Mouse (Mus musculus) layer of hippocampus, postnatal 25 days (tissue): ENCODE measurements around the gene Fam133b. TPM values are rescaled to one million over a fixed set of nuclear protein-coding genes. Genes with fewer than 3 reads are reported as not detected.
"Not testable (repeated sequence)": the region's sequence is repeated elsewhere in the genome, so short reads cannot be mapped to it uniquely, and the experiment has no call there.

Experiments used
- DNase-seq, 2 experiments: peaks; one replicate each; pipeline ENCODE4 v3.0.0; 2022; ENCODE audit warnings: mixed read lengths in 2 of 2, low spot score in 1 of 2; ENCODE audit errors: extremely low spot score in 1 of 2
- total RNA-seq, 2 experiments: library from RNA; stranded (reverse); gene quantifications; 2 replicates each; pipeline ENCODE4 v1.2.3; 2021

The Fam133b gene
- total RNA-seq, 2 experiments from 2014 or later = 37.5 to 46.2 TPM

DNA sequence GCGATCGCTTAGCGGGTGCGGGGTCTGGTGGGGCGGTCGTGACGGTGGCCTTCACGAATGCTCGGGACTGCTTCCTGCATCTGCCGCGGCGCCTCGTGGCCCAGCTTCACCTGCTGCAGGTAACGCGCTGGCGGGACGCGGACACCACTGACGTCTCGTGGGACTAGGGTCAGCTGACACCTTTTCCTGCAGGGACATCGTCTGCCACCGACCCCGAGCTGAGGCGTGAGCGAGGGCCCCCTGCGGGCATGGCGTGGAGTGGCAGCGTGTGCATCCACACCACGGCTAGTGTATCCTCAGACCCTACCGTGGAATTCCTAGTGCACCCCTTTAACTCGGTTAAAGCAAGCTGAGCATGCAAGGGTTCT is 52.8 kb downstream of the Fam133b start, which contains the start of gene Rbm48:
TSS of gene Rbm48 (minus strand) at position 187 of the 368 bp plus-strand sequence.
- peak; percentile 73 to 76 for DNase-seq

DNA sequence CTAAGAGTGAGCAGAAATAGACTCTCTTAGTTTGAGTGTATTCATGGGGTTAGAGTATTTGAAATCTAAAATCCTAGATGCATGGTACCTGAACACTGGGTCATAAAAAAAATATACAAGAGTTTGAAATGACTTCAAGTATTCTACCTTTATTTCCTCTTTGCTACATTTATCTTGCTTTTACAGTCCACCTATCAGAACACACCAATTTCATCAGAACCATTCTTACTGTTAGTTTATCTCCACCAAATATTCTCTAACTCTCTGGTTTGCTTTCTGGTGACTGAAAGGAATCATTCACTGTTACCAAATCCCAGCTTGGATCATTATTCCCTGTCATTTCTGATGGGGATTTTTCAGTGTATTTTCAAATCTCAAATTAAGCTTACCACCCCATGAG is 53.5 kb downstream of the Fam133b start:
- no peak for DNase-seq

DNA sequence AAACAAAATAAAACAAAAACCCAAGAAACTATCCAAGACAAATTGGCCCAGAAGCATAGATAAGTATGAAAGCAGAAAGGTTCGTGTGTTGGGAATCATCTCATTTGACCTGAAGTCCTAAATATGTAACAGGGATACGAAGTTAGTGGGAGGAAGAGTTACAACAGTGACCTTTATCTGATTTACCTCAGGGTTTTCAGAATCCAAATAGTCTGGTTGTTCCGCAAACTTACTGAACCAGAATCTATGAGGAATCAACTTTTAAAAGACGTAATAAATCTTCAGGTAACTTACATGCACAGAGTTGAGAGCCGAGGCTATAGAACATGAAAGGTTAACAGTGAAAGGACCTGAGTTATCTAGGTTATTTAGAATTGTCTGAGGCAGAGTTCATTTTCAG is 55.1 kb downstream of the Fam133b start:
- DNase-seq = no peak

DNA sequence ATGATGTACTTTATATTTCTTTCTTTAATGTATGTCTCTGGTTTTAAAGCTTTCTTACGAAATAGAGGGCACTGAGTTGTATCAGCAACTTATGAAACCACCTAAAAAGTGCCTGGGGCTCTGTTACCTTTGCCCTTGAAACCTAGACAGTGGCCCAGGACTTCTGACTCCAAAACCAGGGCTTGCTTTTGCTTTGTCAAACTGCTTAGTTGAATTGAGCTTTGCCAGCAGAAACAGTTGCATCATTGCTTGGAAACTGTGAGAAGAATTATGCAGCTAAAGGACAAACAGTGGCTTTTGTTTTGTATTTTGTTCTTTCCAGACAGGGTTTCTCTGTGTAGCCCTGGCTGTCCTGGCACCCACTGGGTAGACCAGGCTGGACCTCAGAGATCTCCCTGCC is 56.7 kb downstream of the Fam133b start:
- no peak for DNase-seq

DNA sequence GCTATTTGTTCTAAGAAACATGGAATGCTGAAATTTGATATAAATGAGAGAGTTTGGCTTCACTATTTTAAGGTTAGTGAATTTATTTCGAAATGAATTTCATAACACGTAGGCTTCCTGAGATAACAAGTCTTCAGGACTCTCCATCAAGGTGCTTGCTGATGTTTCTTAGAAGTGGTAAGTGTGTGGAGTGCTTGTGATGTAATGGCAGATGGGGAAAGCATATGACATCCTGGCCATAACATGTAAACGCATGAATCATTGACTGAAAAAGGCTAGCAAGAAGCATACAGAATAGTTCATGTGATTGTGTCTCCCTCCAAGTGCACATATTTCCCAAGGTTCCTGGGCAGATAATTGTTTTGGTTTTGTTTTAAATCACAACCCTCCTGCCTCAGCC is 57.2 kb downstream of the Fam133b start:
- DNase-seq = no peak

DNA sequence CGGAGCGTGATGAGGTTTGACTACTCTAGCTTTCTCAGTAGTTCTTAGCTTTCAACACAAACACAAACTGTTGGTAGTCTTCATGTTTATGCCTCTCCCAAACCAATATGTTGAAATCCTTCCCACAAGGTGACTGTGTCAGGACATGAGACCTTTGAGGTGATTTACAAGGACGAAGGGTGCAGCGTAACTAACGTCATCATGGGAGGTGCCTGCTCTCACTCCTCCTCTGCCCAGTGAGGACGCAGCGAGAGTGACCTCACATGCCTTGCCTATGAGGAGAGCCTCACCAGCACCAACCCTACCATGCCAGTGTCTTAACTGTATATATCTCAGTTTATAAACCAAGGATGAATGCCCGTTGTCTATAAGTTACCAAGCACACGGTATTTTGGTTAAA is 63.5 kb downstream of the Fam133b start:
- no peak for DNase-seq

DNA sequence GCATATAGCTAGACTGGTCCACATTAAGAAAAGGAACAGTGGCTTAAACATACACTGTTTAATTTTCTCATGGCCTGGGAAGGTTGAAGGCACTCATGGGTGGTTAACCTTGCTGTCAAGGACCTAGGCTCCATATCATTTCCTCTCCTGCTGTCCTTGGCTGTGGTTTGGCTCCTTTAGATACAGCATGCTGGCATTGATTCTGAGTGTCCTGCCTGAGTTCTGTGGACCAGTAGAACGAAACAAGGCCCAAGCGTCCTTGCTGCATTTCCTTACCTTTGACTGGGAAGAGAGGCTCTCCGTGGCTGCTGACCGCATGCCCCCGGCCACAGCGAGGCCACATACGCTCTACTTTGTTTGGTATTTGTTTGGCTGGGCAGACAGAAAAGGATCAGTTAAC is 65.6 kb downstream of the Fam133b start:
- DNase-seq = no peak

DNA sequence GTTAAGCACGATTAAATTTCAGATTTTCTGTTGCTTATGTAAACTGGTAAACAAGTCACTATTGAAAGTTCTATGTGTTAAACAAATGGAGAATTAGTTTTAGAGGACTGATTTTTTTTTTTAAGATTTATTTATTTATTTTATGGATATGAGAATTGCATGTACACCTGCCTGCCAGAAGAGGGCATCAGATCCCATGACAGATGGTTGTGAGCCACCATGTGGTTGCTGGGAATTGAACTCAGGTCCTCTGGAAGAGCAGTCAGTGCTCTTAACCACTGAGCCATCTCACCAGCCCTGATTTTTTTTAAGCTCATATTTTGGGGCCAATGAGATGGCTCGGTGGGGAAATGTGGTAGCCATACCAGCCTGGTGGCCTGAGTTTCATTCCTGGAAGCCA is 68.2 kb downstream of the Fam133b start:
- not testable (repeated sequence) for DNase-seq

Other genes with a start within 250 kb of the Fam133b start
- 1 to 10 TPM; 2.8 to 5.1 TPM for gene Cdk6, start 202.3 kb upstream of the Fam133b start, total RNA-seq
- 1 to 10 TPM; 2.5 to 7.3 TPM for gene 1700109H08Rik, start 27.7 kb downstream of the Fam133b start, total RNA-seq
- 10 to 100 TPM; 22.9 to 24.7 TPM for gene Pex1, start 52.2 kb downstream of the Fam133b start, total RNA-seq
- gene Rbm48, start 52.8 kb downstream of the Fam133b start, total RNA-seq = 1 to 10 TPM; 9.6 to 9.9 TPM
- not detected for gene Tmbim7, start 107.3 kb downstream of the Fam133b start, total RNA-seq
- gene Gatad1, start 113.4 kb downstream of the Fam133b start, total RNA-seq = 100 to 1,000 TPM; 103 to 112 TPM